Mouse (Mus musculus) brain, embryonic 14.5 days (tissue): Measurements from ENCODE around the gene Tfap2d. TPM values are rescaled to one million over a fixed set of nuclear protein-coding genes. Genes with fewer than 3 reads are reported as not detected.
A peak's percentile ranks its signal among the peaks of the same experiment; 100 is the strongest.

Experiments used
- DNase-seq: peaks from one replicate; pipeline ENCODE4 v3.0.0-alpha.2; 2011; ENCODE audit warnings: low read depth
- CTCF ChIP-seq: fragments of 200-500 bp; IDR thresholded peaks from 2 replicates; pipeline ENCODE4 v1.5.1; 2012; ENCODE audit warnings: inconsistent platforms, mild to moderate bottlenecking, moderate library complexity, borderline replicate concordance; ENCODE audit not compliant: insufficient read depth, insufficient read length; ENCODE audit errors: extremely low read depth
- POLR2A ChIP-seq: fragments of 200-500 bp; IDR thresholded peaks from 2 replicates; pipeline ENCODE4 v1.6.1; 2012; ENCODE audit warnings: mild to moderate bottlenecking, inconsistent platforms, borderline replicate concordance; ENCODE audit not compliant: poor library complexity, insufficient read depth, insufficient read length, severe bottlenecking; ENCODE audit errors: extremely low read depth
- polyA plus RNA-seq: library from polyadenylated mRNA; depleted of rRNA; stranded (reverse); fragments of >200 nt; gene quantifications from 2 replicates; pipeline ENCODE4 v1.2.3, GENCODE M21; 2012; rRNA removed

Gene Tfap2d
- polyA plus RNA-seq, 1 experiment, result 21.2 TPM

- DNase-seq, result peak; percentile 27
- no peak for TF ChIP-seq POLR2A
- no peak for TF ChIP-seq CTCF
Measured at GRCm38 (mm10) chr1:19211033-19211405, 108.2 kb downstream of the Tfap2d start.

- DNase-seq, result peak; percentile 55
- TF ChIP-seq POLR2A (no peak), CTCF (no peak)
Measured at GRCm38 (mm10) chr1:19211546-19212154, 108.8 kb downstream of the Tfap2d start.

GRCm38 (mm10) chr1:19212691-19213090 lies 109.9 kb downstream of the Tfap2d start:
- TF ChIP-seq CTCF (no peak), POLR2A (no peak)

GRCm38 (mm10) chr1:19213171-19213570 lies 110.3 kb downstream of the Tfap2d start:
- TF ChIP-seq CTCF (no peak), POLR2A (no peak)
- peak; percentile 19 for DNase-seq

More at GRCm38 (mm10) chr1:19212691-19213090, 109.9 kb downstream of the Tfap2d start:
- peak; percentile 25 for DNase-seq

GRCm38 (mm10) chr1:19213851-19214395 lies 111.1 kb downstream of the Tfap2d start:
- no peak for TF ChIP-seq POLR2A
- no peak for TF ChIP-seq CTCF
- peak; percentile 11 for DNase-seq

Other genes starting within 250 kb of the Tfap2d start
- gene Tfap2b, start 105.9 kb downstream of the Tfap2d start, polyA plus RNA-seq, result 71.9 and 125 TPM in 2 replicates